Mouse (Mus musculus): ENCODE results near the gene Ctsm. TPM values are rescaled to one million over a fixed set of nuclear protein-coding genes. Genes with fewer than 3 reads are reported as not detected.
"Not testable (repeated sequence)": the region's sequence is repeated elsewhere in the genome, so short reads cannot be mapped to it uniquely, and the experiment has no call there.

Gene Ctsm
- not detected in 2 replicates for polyA plus RNA-seq (2015; fragmentation: Nextera tagmentation; extraction: Ambion mirVana)

- H3K4me1 ChIP-seq: no peaks in the 10 kb centered on the region
- no peak within 1 kb of the TSS for H3K4me3 ChIP-seq
- H3K9me3 ChIP-seq: peaks cover 4% of the 10 kb centered on the region; the same call in 1 of the 2 replicates
- 55% methylated on average over 4 of the region's 4 CpGs for WGBS
- H3K9ac ChIP-seq: no peak within 1 kb of the TSS
- no peak within 1 kb of the TSS for H3K4me2 ChIP-seq
- H3K36me3 ChIP-seq: no peaks in the 10 kb centered on the region
- no peak for ATAC-seq (ENCODE audit: borderline replicate concordance, extremely low read depth, low FRiP score, low TSS enrichment)
- H3K27ac ChIP-seq: no peak within 1 kb of the TSS
- H3K27me3 ChIP-seq: no peaks in the 10 kb centered on the region
Observed at GRCm38 (mm10) chr13:61541631-61542030, at the start of gene Ctsm. TSS of gene Ctsm (minus strand) at chr13:61541839.

- Histone ChIP-seq H3K27ac (no peak within 1 kb of the TSS), H3K4me2 (no peak within 1 kb of the TSS), H3K27me3 (no peaks in the 10 kb centered on the region), H3K9me3 (no peaks in the 10 kb centered on the region), H3K9ac (no peak within 1 kb of the TSS), H3K4me1 (no peaks in the 10 kb centered on the region), H3K36me3 (no peaks in the 10 kb centered on the region), H3K4me3 (no peak within 1 kb of the TSS)
- ATAC-seq (ENCODE audit: borderline replicate concordance, extremely low read depth, low FRiP score, low TSS enrichment): no peak
Observed at GRCm38 (mm10) chr13:61570027-61570426, 28.4 kb upstream of the Ctsm start, which contains the start of gene Cts3. TSS of gene Cts3 (minus strand) at chr13:61570127.

GRCm38 (mm10) chr13:61568074-61568473 is 26.4 kb upstream of the Ctsm start, which contains the start of gene Gm49352:
TSS of gene Gm49352 (minus strand) at chr13:61568174.
- H3K9me3 ChIP-seq; H3K27ac ChIP-seq; H3K36me3 ChIP-seq; H3K9ac ChIP-seq; ATAC-seq (ENCODE audit: borderline replicate concordance, extremely low read depth, low FRiP score, low TSS enrichment); H3K27me3 ChIP-seq; H3K4me3 ChIP-seq; H3K4me1 ChIP-seq; H3K4me2 ChIP-seq: not testable (repeated sequence)
- 30% methylated on average over 1 of the region's 1 CpGs for WGBS

Other genes with a start within 250 kb of the Ctsm start
- not detected in 2 replicates for gene Cts7, start 183.6 kb downstream of the Ctsm start, polyA plus RNA-seq (2015; fragmentation: Nextera tagmentation; extraction: Ambion mirVana)
- not detected in 2 replicates for gene Gm49352, start 26.3 kb upstream of the Ctsm start, polyA plus RNA-seq (2015; fragmentation: Nextera tagmentation; extraction: Ambion mirVana)
- not detected in 2 replicates for gene Cts3, start 28.3 kb upstream of the Ctsm start, polyA plus RNA-seq (2015; fragmentation: Nextera tagmentation; extraction: Ambion mirVana)

All from lung, embryonic 15.5 days (tissue).